Mouse (Mus musculus) cortical plate, adult 2 months (tissue): ENCODE data around the gene Nfib. TPM values are rescaled to one million over a fixed set of nuclear protein-coding genes. Genes with fewer than 3 reads are reported as not detected.
A peak's percentile ranks its signal among the peaks of the same experiment; 100 is the strongest.

Experiments
- H3K27ac ChIP-seq: fragments of 200-500 bp; 2 replicates; pipeline ENCODE4 v1.5.1; 2012; ENCODE audit warnings: low read length, control low read depth, inconsistent platforms; ENCODE audit not compliant: insufficient read depth
- H3K4me1 ChIP-seq: fragments of 200-500 bp; 2 replicates; pipeline ENCODE4 v1.6.1; 2011; ENCODE audit warnings: low read length; ENCODE audit not compliant: control insufficient read depth, insufficient read depth
- H3K4me3 ChIP-seq: fragments of 200-500 bp; 2 replicates; pipeline ENCODE4 v1.5.1; 2011; ENCODE audit warnings: mild to moderate bottlenecking, low read length, control low read depth; ENCODE audit not compliant: insufficient read depth
- CTCF ChIP-seq: fragments of 200-500 bp; IDR thresholded peaks from 2 replicates; pipeline ENCODE4 v1.5.1; 2011; ENCODE audit warnings: mild to moderate bottlenecking, control low read depth, low read length; ENCODE audit not compliant: insufficient read depth; ENCODE audit errors: extremely low read depth
- POLR2A ChIP-seq: fragments of 200-500 bp; IDR thresholded peaks from 2 replicates; pipeline ENCODE4 v1.6.1; 2011; ENCODE audit warnings: mild to moderate bottlenecking, low read length, control low read depth; ENCODE audit not compliant: insufficient read depth; ENCODE audit errors: extremely low read depth
- polyA plus RNA-seq: library from polyadenylated mRNA; depleted of rRNA; stranded (reverse); fragments of >200 nt; gene quantifications from 2 replicates; pipeline ENCODE4 v1.2.3, GENCODE M21; 2012

The Nfib gene
- polyA plus RNA-seq, 1 experiment, result 31.8 TPM

- TF ChIP-seq POLR2A (no peak), CTCF (no peak)
- Histone ChIP-seq H3K4me3 (peak overlapping the region; percentile 25), H3K4me1 (peaks cover 3% of the 10 kb centered on the region; the same call in 1 of the 2 replicates), H3K27ac (peak overlapping the region; percentile 34)
These were observed 168.1 kb downstream of the Nfib start for GRCm38 (mm10) chr4:82537279-82537967.

GRCm38 (mm10) chr4:82536435-82537278 is 168.9 kb downstream of the Nfib start:
- Histone ChIP-seq H3K27ac (peak overlapping the region; percentile 34), H3K4me3 (peak overlapping the region; percentile 25), H3K4me1 (peaks cover 3% of the 10 kb centered on the region; the same call in 1 of the 2 replicates)
- TF ChIP-seq CTCF, result no peak
- no peak for TF ChIP-seq POLR2A

GRCm38 (mm10) chr4:82535606-82536434 is 169.7 kb downstream of the Nfib start:
- TF ChIP-seq POLR2A (no peak), CTCF (no peak)
- H3K27ac ChIP-seq, result peak overlapping the region; percentile 34; the same call in 1 of the 2 replicates
- no peak overlapping the region for H3K4me3 ChIP-seq
- H3K4me1 ChIP-seq, result peaks cover 3% of the 10 kb centered on the region; the same call in 1 of the 2 replicates

GRCm38 (mm10) chr4:82533231-82533630 is 172.3 kb downstream of the Nfib start:
- Histone ChIP-seq H3K4me3 (no peak overlapping the region), H3K27ac (peak overlapping the region; percentile 32; the same call in 1 of the 2 replicates), H3K4me1 (no peaks in the 10 kb centered on the region; the same call in 1 of the 2 replicates)
- TF ChIP-seq CTCF (no peak), POLR2A (no peak)

- TF ChIP-seq POLR2A (no peak), CTCF (no peak)
- Histone ChIP-seq H3K4me3 (no peak overlapping the region), H3K4me1 (no peaks in the 10 kb centered on the region; the same call in 1 of the 2 replicates), H3K27ac (peak overlapping the region; percentile 38; the same call in 1 of the 2 replicates)
These were observed 172.9 kb downstream of the Nfib start for GRCm38 (mm10) chr4:82532443-82533191.

GRCm38 (mm10) chr4:82531977-82532376 is 173.6 kb downstream of the Nfib start:
- H3K27ac ChIP-seq, result peak overlapping the region; percentile 38; the same call in 1 of the 2 replicates
- no peaks in the 10 kb centered on the region; the same call in 1 of the 2 replicates for H3K4me1 ChIP-seq
- H3K4me3 ChIP-seq, result no peak overlapping the region
- TF ChIP-seq CTCF, result no peak
- no peak for TF ChIP-seq POLR2A

GRCm38 (mm10) chr4:82530875-82531353 is 174.6 kb downstream of the Nfib start:
- H3K4me3 ChIP-seq, result no peak overlapping the region
- no peaks in the 10 kb centered on the region; the same call in 1 of the 2 replicates for H3K4me1 ChIP-seq
- no peak overlapping the region for H3K27ac ChIP-seq
- TF ChIP-seq POLR2A (no peak), CTCF (no peak)

- Histone ChIP-seq H3K4me3 (no peak overlapping the region), H3K27ac (no peak overlapping the region), H3K4me1 (no peaks in the 10 kb centered on the region; the same call in 1 of the 2 replicates)
- TF ChIP-seq CTCF (no peak), POLR2A (no peak)
These were observed 176.6 kb downstream of the Nfib start for GRCm38 (mm10) chr4:82528978-82529377.

GRCm38 (mm10) chr4:82519935-82520334 is 185.6 kb downstream of the Nfib start:
- Histone ChIP-seq H3K4me3 (no peak overlapping the region), H3K27ac (no peak overlapping the region), H3K4me1 (no peaks in the 10 kb centered on the region)
- no peak for TF ChIP-seq POLR2A
- TF ChIP-seq CTCF, result no peak
